Mouse (Mus musculus) thymus, adult 2 months (tissue): Measurements from ENCODE around the gene Igf1.

Experiments used
- CTCF ChIP-seq: fragments of 200-500 bp; IDR thresholded peaks from 2 replicates; pipeline ENCODE4 v1.5.1; 2012; ENCODE audit warnings: mild to moderate bottlenecking, control low read depth, low read length, moderate library complexity, borderline replicate concordance; ENCODE audit not compliant: control insufficient read depth, poor library complexity, insufficient read depth; ENCODE audit errors: extremely low read depth
- POLR2A ChIP-seq: fragments of 200-500 bp; IDR thresholded peaks from 2 replicates; pipeline ENCODE4 v1.6.1; 2012; ENCODE audit warnings: mild to moderate bottlenecking, low read length, control low read depth, moderate library complexity; ENCODE audit not compliant: control insufficient read depth, poor library complexity, insufficient read depth; ENCODE audit errors: extremely low read depth

- no peak for TF ChIP-seq POLR2A
- no peak for TF ChIP-seq CTCF
These were observed 90.1 kb downstream of the Igf1 start for GRCm38 (mm10) chr10:87948192-87948591.
